Mouse (Mus musculus): ENCODE data around the gene Olfr873. TPM values are rescaled to one million over a fixed set of nuclear protein-coding genes. Genes with fewer than 3 reads are reported as not detected.
"Not testable (repeated sequence)": the region's sequence is repeated elsewhere in the genome, so short reads cannot be mapped to it uniquely, and the experiment has no call there.

The Olfr873 gene
- total RNA-seq (2021) = not detected
- long read RNA-seq, experiment 1 = 0 reads
- long read RNA-seq, experiment 2 = 0 reads

GRCm38 (mm10) chr9:20298232-20298631, at the start of gene Olfr873:
TSS of gene Olfr873 (plus strand) at chr9:20298532.
- TF ChIP-seq CTCF (IDR thresholded peaks at IDR 0.05) = no peak
- Histone ChIP-seq H3K27ac (no peak within 1 kb of the TSS), H3K4me3 (no peak within 1 kb of the TSS)
- intact Hi-C loops (cut with DNase I) = no loop called here
- no peak for DNase-seq

GRCm38 (mm10) chr9:20282051-20282450, 16.3 kb upstream of the Olfr873 start, which contains the start of gene Olfr39:
TSS of gene Olfr39 (plus strand) at chr9:20282351.
- no peak within 1 kb of the TSS for H3K27ac ChIP-seq
- intact Hi-C loops (cut with DNase I) = no loop called here
- H3K4me3 ChIP-seq = no peak within 1 kb of the TSS
- no peak for TF ChIP-seq CTCF (IDR thresholded peaks at IDR 0.05)
- DNase-seq = no peak

- intact Hi-C loops (cut with DNase I); H3K4me3 ChIP-seq; H3K27ac ChIP-seq; DNase-seq: not testable (repeated sequence)
Measured at GRCm38 (mm10) chr9:20295562-20295961, 2.8 kb upstream of the Olfr873 start.

GRCm38 (mm10) chr9:20335994-20336393, 37.7 kb downstream of the Olfr873 start, which contains the start of gene Olfr18:
TSS of gene Olfr18 (minus strand) at chr9:20336094.
- Histone ChIP-seq H3K4me3 (no peak within 1 kb of the TSS), H3K27ac (no peak within 1 kb of the TSS)
- intact Hi-C loops (cut with DNase I) = no loop called here
- no peak for DNase-seq
- no peak for TF ChIP-seq CTCF (IDR thresholded peaks at IDR 0.05)

- TF ChIP-seq CTCF (IDR thresholded peaks at IDR 0.05) = no peak
- intact Hi-C loops (cut with DNase I) = no loop called here
- no peak overlapping the region for H3K27ac ChIP-seq
- no peak for DNase-seq
- no peak overlapping the region for H3K4me3 ChIP-seq
Measured at GRCm38 (mm10) chr9:20348501-20348900, 50.2 kb downstream of the Olfr873 start.

Other genes starting within 250 kb of the Olfr873 start
- gene Olfr867, start 241.0 kb upstream of the Olfr873 start, total RNA-seq (2021) = not detected
- not detected for gene Olfr868, start 199.9 kb upstream of the Olfr873 start, total RNA-seq (2021)
- not detected for gene Olfr869, start 169.5 kb upstream of the Olfr873 start, total RNA-seq (2021)
- gene Olfr870, start 124.5 kb upstream of the Olfr873 start, total RNA-seq (2021) = not detected
- gene Olfr871, start 86.3 kb upstream of the Olfr873 start, total RNA-seq (2021) = not detected
- gene Olfr872, start 61.4 kb upstream of the Olfr873 start, total RNA-seq (2021) = not detected
- gene Olfr39, start 16.2 kb upstream of the Olfr873 start, total RNA-seq (2021) = not detected
- not detected for gene Olfr18, start 37.6 kb downstream of the Olfr873 start, total RNA-seq (2021)
- gene Zfp560, start 86.6 kb downstream of the Olfr873 start, total RNA-seq (2021) = 10 to 100 TPM; 11.6 to 11.9 TPM
- 1 to 10 TPM; 8.3 to 9.2 TPM for gene Zfp26, start 161.6 kb downstream of the Olfr873 start, total RNA-seq (2021)
- gene Zfp426, start 194.2 kb downstream of the Olfr873 start, total RNA-seq (2021) = 10 to 100 TPM in 1 of 2 experiments, 1 to 10 TPM in 1; 8.5 to 10.2 TPM
- 10 to 100 TPM; 16.6 to 18.4 TPM for gene Zfp266, start 222.9 kb downstream of the Olfr873 start, total RNA-seq (2021)

All from gastrocnemius, adult 2 months (tissue).